Mouse (Mus musculus): ENCODE measurements around the gene Arid5b.

Gene Arid5b

DNA sequence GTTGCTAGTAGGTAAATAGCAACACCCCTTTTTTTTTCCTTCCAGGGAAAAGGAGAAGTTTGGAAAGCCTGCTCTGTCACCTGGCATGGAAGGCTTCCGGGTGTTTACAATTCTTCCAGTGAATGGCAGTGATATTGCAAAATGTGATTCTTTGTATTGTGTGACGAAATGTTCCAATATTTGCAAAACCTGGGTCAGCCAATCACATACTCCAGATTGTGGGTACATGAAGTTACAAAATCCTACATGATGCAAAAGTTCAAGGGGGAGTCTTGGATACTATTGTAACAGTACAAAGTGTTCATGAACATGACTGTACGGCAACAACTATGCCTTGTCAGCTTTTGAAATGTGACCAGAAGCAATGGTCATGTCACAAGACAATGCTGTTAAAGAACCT, 220.7 kb downstream of the Arid5b start:
- no peak for DNase-seq (ENCODE audit: extremely low spot score, low read depth, low spot score)

DNA sequence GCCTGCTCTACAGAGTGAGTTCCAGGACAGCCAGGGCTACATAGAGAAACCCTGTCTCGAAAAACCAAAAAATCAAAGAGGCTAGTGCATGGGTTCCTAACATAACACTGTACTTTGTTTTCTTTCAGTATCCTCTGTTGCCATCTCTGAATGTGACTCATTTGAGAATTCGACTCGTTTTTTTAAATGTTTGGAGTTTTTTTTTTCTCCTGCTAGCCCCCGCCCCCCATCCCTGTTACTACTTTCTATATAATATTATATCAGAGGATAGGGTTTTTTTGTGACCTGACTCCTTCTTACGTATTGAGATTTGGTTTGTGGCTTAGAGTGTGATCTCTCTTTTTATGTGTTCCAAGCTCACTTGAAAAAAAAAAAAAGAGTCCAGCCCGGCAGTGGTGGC, 223.8 kb downstream of the Arid5b start:
- DNase-seq (ENCODE audit: extremely low spot score, low read depth, low spot score): no peak

DNA sequence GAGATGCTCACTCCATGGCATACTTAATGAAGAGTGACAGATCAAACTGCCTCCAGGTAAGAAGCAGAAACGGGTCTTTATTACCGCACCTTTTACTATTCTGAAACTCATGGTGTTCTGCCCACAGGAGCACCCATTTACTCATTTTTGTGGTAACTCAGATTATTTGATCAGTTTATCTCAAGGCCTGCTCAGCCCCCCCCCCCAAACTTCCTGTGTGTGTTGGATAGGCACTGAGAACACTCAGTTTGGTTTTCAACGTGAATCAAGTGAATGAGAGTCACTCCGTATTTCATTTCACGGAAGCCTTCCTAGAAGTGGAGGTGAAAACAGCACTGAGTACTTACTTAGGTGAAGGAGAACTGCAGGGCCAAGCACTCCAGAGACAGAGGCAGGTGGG, 224.4 kb downstream of the Arid5b start:
- no peak for DNase-seq (ENCODE audit: extremely low spot score, low read depth, low spot score)

DNA sequence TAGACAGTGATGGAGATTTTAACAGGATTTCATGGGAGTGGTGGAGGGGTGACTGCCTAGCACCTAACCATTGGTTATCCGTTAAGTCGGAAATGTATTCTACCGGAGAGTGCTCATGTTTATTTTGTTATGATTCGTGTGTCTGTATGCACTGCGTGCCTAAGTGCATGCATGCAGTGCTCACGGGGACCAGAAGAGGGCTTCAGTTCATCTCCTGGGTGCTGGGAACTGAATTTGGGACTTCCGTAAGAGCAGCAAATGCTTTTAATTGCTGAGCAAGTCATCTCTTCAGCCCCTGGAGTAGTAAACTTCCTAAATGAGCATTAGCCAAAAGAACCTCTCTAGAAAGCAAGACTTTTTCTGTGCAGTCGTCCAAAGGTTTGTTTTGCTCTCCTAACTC, 226.2 kb downstream of the Arid5b start:
- DNase-seq (ENCODE audit: extremely low spot score, low read depth, low spot score): no peak

DNA sequence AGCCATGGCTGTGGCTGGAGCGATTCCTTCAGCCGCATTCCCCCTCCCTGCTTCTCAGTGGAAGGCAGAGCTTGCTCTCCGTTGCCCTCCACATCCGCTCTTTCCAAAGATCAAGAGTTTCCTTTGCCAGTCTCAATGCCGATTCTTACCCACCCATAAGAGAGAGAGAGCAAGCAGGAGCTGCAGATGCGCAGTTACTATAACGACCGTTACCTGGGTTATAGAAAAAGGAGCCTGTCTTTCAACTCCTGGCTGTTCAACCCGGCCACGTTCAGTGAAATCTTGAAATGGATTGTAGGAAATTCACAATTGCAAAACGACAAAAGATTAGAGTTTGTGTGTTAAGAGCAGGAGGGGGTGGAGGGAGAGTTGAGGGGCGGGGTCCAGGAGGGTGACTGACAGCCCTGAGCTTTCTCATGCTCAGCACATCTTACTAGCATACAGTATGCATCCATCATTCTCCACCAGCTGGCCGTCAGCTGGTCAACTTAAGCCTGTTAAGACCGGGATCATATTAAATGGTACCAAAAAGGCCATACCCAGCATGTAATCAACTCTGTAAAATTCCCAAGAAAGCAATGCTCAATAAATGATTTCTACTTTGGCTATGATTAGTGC, 227.1 kb downstream of the Arid5b start:
- DNase-seq (ENCODE audit: extremely low spot score, low read depth, low spot score): no peak

DNA sequence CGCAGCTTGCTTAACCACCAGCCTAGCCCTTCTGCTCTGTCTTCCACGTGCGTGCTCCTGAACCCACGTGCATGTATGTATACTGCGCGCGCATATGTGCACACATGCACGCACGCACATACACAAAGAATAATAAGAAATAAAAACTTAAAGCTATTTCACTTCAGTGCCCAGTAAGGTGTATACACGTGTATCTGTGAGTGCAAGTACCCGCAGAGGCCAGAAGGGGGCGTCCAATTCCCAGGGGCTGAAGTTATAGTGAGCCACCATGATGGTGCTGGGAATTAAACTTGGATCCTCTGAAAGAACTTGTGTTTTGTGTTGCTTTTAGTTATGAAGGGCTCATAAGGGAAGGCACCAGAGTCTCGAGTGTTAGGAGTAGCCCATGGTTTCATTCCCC, 227.7 kb downstream of the Arid5b start:
- no peak for DNase-seq (ENCODE audit: extremely low spot score, low read depth, low spot score)

DNA sequence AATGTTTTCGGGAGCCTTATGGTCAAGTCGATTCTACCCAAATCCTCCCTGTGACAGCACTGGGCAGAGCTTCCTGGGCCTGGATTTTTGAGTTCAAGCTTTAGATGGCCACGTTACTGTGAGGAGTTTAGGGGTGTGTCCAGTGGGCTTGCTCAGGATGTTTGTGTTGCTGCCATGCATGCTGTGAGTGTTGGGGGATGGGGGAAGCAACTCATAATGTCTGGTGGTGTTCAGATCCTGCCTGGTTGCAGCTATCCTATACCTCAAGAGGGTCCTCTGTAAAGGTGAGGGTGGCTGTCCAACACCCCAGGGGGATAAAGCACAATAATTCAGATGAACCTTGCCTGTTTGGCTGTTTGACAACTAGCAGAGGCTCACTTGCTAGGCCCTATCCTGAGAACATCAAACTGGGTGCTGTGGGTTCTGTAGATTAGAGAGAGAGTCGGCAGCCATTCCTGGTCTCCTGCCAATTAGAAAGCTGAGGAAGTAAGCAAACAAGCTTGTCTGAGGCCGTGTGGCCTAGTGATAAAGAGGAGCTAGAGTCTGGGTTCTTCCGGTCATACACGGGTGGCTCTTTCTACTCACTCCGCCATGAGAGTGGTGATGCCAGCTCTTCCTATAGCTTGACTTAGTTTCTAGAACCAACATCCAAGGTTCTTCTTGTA, 229.8 kb downstream of the Arid5b start:
- DNase-seq (ENCODE audit: extremely low spot score, low read depth, low spot score): no peak

DNA sequence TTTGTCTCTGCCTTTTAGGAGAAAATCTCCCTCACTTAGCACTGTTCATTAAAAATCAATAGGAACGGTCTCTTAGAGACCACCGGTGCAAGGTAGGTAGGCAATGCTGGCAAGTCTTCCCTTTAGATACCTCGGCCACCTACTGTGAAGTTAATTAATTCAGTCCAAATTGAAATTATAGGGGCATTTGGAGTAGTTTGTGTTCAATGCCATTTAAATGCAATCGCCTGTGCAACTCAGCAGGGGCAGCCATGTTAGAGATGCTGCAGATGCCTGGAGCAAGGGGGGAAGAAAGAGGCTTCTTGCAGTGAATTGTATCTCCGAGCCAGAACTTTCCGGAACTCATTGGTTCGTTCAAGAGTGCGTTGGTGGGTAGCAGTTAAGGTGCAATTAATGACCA, 233.7 kb downstream of the Arid5b start:
- no peak for DNase-seq (ENCODE audit: extremely low spot score, low read depth, low spot score)

DNA sequence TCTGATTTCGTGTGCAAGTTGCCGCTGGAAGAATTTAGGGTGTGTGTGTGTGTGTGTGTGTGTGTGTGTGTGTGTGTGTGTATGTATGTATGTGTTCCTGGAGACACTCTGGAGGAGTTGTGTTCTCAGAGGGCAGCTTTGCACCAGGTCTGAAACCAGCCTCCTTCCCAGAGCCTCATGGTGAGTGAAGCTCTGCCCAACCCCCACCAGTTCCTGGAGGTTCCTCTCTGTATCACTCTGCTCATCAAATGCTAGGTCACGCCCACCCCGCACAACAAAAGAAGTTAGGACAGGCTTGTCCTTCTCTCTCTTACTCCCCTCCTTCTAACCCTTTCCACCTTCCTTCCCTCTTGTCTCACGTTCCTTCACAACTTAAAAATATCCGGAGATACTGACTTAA, 234.6 kb downstream of the Arid5b start:
- no peak for DNase-seq (ENCODE audit: extremely low spot score, low read depth, low spot score)
